Mouse (Mus musculus) CH12.LX (cell line): ENCODE data around the gene Dedd.

Source experiments
- CTCF ChIP-seq, 2 experiments: IDR thresholded peaks in 1 of 2; conservative IDR thresholded peaks in 1 of 2; 2 replicates each; pipeline ENCODE4 v1.5.1; 2011 to 2012; ENCODE audit warnings: low read depth in 2 of 2, low read length in 2 of 2, improper control_type of control experiment in 1 of 2, inconsistent platforms in 1 of 2, mild to moderate bottlenecking in 1 of 2, moderate library complexity in 1 of 2
- EP300 ChIP-seq: IDR thresholded peaks from 2 replicates; pipeline ENCODE4 v1.6.1; 2011; ENCODE audit warnings: low read length, improper control_type of control experiment
- GABPA ChIP-seq: IDR thresholded peaks from 2 replicates; pipeline ENCODE4 v1.6.1; 2012; ENCODE audit warnings: low read depth, low read length, improper control_type of control experiment, inconsistent platforms; ENCODE audit not compliant: insufficient replicate concordance
- MAX ChIP-seq: IDR thresholded peaks from 2 replicates; pipeline ENCODE4 v1.6.1; 2011; ENCODE audit warnings: low read length, improper control_type of control experiment
- MEF2A ChIP-seq: IDR thresholded peaks from 2 replicates; pipeline ENCODE4 v1.6.1; 2014; ENCODE audit warnings: low read depth, mild to moderate bottlenecking, inconsistent platforms, low read length, improper control_type of control experiment, borderline replicate concordance
- NELFE ChIP-seq: IDR thresholded peaks from 2 replicates; pipeline ENCODE4 v1.6.1; 2011; ENCODE audit warnings: low read depth, low read length, improper control_type of control experiment
- PAX5 ChIP-seq: IDR thresholded peaks from 2 replicates; pipeline ENCODE4 v1.6.1; 2012; ENCODE audit warnings: low read length, inconsistent platforms, mixed read lengths
- POLR2A ChIP-seq: IDR thresholded peaks from 2 replicates; pipeline ENCODE4 v1.6.1; 2011; ENCODE audit warnings: low read depth, mild to moderate bottlenecking, improper control_type of control experiment, low read length
- POLR2AphosphoS2 ChIP-seq: IDR thresholded peaks from 2 replicates; pipeline ENCODE4 v1.6.1; 2011; ENCODE audit warnings: low read depth, low read length, improper control_type of control experiment
- USF2 ChIP-seq: conservative IDR thresholded peaks from 2 replicates; pipeline ENCODE4 v1.6.1; 2011; ENCODE audit warnings: low read depth, low read length, improper control_type of control experiment
- ZKSCAN1 ChIP-seq: IDR thresholded peaks from 2 replicates; pipeline ENCODE4 v1.6.1; 2012; ENCODE audit warnings: low read depth, inconsistent platforms, low read length, improper control_type of control experiment, borderline replicate concordance
- ZNF384 ChIP-seq: IDR thresholded peaks from 2 replicates; pipeline ENCODE4 v1.6.1; 2012; ENCODE audit warnings: low read depth, low read length, improper control_type of control experiment, inconsistent platforms

DNA sequence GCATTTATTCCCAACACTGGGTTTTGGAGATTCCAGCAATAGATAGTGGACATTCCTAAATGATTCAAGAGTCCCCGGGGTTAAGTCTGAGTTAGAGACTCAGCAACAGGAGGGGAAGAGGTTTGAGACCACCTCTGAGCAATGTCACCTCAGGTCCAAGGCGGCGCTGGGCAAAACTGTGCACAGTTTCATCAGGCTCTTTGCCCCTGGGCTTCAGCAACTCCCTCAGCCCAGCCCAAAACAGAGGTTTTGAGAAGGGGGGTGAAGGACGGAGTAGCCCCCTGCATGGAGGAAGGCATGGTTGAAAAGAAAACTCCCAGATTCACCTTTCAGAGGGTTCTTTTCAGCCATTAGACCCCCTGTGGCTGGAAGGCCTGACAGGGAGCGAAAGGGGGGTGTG is 49.2 kb upstream of the Dedd start:
- TF ChIP-seq EP300 (no peak), POLR2A (no peak), POLR2AphosphoS2 (no peak), ZKSCAN1 (no peak), CTCF (conservative IDR thresholded peaks at IDR 0.05 in 1 of 2, IDR thresholded peaks at IDR 0.05 in 1 of 2; ENCODE audit: low read depth in 2 of 2, low read length in 2 of 2) (no peak), NELFE (no peak), GABPA (no peak), MEF2A (no peak), USF2 (no peak), ZNF384 (no peak), MAX (no peak), PAX5 (no peak)
